Mouse (Mus musculus): ENCODE measurements around the gene Jun.

DNA sequence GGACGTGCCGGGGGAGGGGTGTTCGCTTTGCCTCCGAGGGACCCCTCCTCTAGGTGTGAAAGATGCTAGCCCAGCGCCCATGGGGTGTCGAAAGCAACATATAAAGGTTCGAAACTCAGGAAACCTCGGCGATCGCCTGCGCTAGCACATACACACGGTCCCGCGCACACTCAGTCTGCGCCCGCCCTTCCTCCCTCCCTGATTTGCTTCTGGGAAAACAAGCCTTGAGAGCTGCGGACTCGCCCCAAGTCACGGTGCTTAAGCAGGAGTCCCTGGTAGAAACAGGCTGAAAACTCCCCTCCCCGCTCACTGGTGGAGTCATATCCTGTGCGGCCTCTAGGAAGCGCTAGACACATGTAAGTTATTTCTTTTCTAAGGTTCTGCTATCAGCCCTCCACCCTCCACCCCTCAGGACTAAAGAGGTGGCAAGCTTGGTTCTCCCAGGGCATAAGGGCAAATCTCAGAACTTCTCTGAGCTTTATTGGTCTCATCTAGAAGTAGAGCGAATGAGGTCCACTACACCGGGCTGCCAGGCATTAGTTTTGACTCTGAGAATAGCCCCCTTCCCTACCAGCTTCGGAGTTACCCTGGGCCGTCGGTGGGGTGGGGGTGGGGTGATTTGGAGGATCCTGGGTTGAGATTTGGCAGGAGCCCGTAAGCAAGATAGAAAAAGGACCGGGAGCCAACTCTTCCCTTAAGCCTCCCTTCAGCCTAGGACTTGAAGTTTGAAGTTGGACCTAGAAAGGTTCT, 1.2 kb upstream of the Jun start:
- peak; percentile 66 for TF ChIP-seq POLR2A (IDR thresholded peaks at IDR 0.05; ENCODE audit: low read depth, low read length)
- TF ChIP-seq CTCF (conservative IDR thresholded peaks at IDR 0.05; ENCODE audit: insufficient read depth, insufficient read length, low read depth, low read length): peak; percentile 85

All from kidney, adult 2 months (tissue).